In genomic region chr12:52893656-52894405, GRCm38 (mm10) we compare ENCODE assay signal across 14 mouse cellular contexts.
A peak's percentile ranks its signal among the peaks of the same experiment; 100 is the strongest.
DNase-seq lines count a peak whose midpoint lies in the region; ATAC-seq and TF ChIP-seq lines count a peak whose summit lies in the region.
"Had no signal": no experiment of that assay in that cellular context is flagged by ENCODE, and none has a peak within 500 bp of the region (broad histone marks: within the 10 kb centered on the region; RNA-seq: fewer than 3 reads in every experiment).

No protein-coding gene starts in this region.

- H3K27ac ChIP-seq in kidney, postnatal 0 days, result no peak overlapping the region
- no peak overlapping the region for H3K27ac ChIP-seq in CH12.LX (ENCODE audit: insufficient read depth, low read depth)
- H3K27ac ChIP-seq: hindbrain, postnatal 0 days; stomach, embryonic 15.5 days had no signal

- no peaks in the 10 kb centered on the region for H3K27me3 ChIP-seq in kidney, postnatal 0 days (ENCODE audit: insufficient read depth, low read length)
- H3K27me3 ChIP-seq in CH12.LX (replicated peaks), result no peaks in the 10 kb centered on the region
- H3K27me3 ChIP-seq: stomach, embryonic 15.5 days had no signal

- no peak for TF ChIP-seq CTCF in kidney, postnatal 0 days (IDR thresholded peaks at IDR 0.05; ENCODE audit: low read depth)
- TF ChIP-seq CTCF in CH12.LX (conservative IDR thresholded peaks at IDR 0.05 in 1 of 2, IDR thresholded peaks at IDR 0.05 in 1 of 2; ENCODE audit: low read depth in 2 of 2, low read length in 2 of 2), result no peak

- H3K79me2 ChIP-seq in CH12.LX (replicated peaks; ENCODE audit: control insufficient read depth, extremely low read depth, insufficient read depth, poor library complexity, severe bottlenecking), result no peaks in the 10 kb centered on the region

- no peak for TF ChIP-seq POLR2A in CH12.LX (IDR thresholded peaks at IDR 0.05; ENCODE audit: low read depth, low read length)

- no peaks in the 10 kb centered on the region for H3K36me3 ChIP-seq in kidney, postnatal 0 days (ENCODE audit: insufficient read depth, low read length)
- H3K36me3 ChIP-seq in CH12.LX (replicated peaks in 1 of 2; ENCODE audit: control insufficient read depth in 1 of 2, insufficient read depth in 1 of 2, low read length in 1 of 2), result no peaks in the 10 kb centered on the region
- H3K36me3 ChIP-seq: stomach, embryonic 15.5 days had no signal

- ATAC-seq in kidney, postnatal 0 days (replicated peaks; ENCODE audit: low FRiP score, low read depth), result no peak
- ATAC-seq: forebrain, embryonic 16.5 days; hindbrain, postnatal 0 days; liver, postnatal 0 days had no signal

- no peak overlapping the region for H3K9ac ChIP-seq in kidney, postnatal 0 days (ENCODE audit: low read depth, low read length)
- H3K9ac ChIP-seq in CH12.LX (ENCODE audit: insufficient read depth, low read depth), result no peak overlapping the region
- H3K9ac ChIP-seq: liver, postnatal 0 days; stomach, embryonic 15.5 days had no signal

- H3K4me1 ChIP-seq in kidney, postnatal 0 days (replicated peaks; ENCODE audit: insufficient read depth, low read length), result no peaks in the 10 kb centered on the region
- H3K4me1 ChIP-seq in CH12.LX (ENCODE audit: control insufficient read depth in 1 of 2, insufficient read depth in 2 of 2), result peaks cover 0 to 16% of the 10 kb centered on the region in 2 experiments; a peak in 2 of 4 replicates
- H3K4me1 ChIP-seq: stomach, embryonic 15.5 days had no signal

- no peak for TF ChIP-seq RAD21 in CH12.LX (IDR thresholded peaks at IDR 0.05; ENCODE audit: low read depth, low read length)

- DNase-seq in kidney, postnatal 0 days (ENCODE audit: low spot score), result peak; percentile 22
- DNase-seq in kidney, postnatal 14 days, result no peak
- peak; percentile 6 for DNase-seq in 3T3-L1 (ENCODE audit: low read depth, low spot score)
- DNase-seq in CH12.LX (ENCODE audit: extremely low read depth), result peak; percentile 14
- peak; percentile 63 to 69 for DNase-seq in heart, postnatal 10 days
- DNase-seq in cerebellum, postnatal 14 days, result no peak
- no peak for DNase-seq in testis, postnatal 10 days (ENCODE audit: low spot score)
- DNase-seq: cerebellum, adult 8-10 months; gastrocnemius, postnatal 14 days; liver, postnatal 0 days; right cerebral cortex, postnatal 4 days had no signal

- WGBS in kidney, postnatal 0 days, result 61% methylated on average over 11 of the region's 11 CpGs

- H3K4me2 ChIP-seq in kidney, postnatal 0 days (ENCODE audit: low read length), result no peak overlapping the region
- no peak overlapping the region for H3K4me2 ChIP-seq in CH12.LX (ENCODE audit: insufficient read depth, low read depth, poor library complexity, severe bottlenecking)
- H3K4me2 ChIP-seq: stomach, embryonic 15.5 days had no signal

- no peak for TF ChIP-seq EP300 in CH12.LX (IDR thresholded peaks at IDR 0.05; ENCODE audit: low read length)

- H3K4me3 ChIP-seq in kidney, postnatal 0 days (replicated peaks; ENCODE audit: low read depth, low read length), result no peak overlapping the region
- H3K4me3 ChIP-seq in CH12.LX (replicated peaks in 1 of 3; ENCODE audit: low read depth in 2 of 3, low read length in 2 of 3, poor library complexity in 1 of 3), result no peak overlapping the region
- H3K4me3 ChIP-seq: stomach, embryonic 15.5 days had no signal

- H3K9me3 ChIP-seq in kidney, postnatal 0 days (replicated peaks; ENCODE audit: low read length), result no peaks in the 10 kb centered on the region
- no peaks in the 10 kb centered on the region for H3K9me3 ChIP-seq in CH12.LX (replicated peaks; ENCODE audit: low read length)
- H3K9me3 ChIP-seq: stomach, embryonic 15.5 days had no signal

- in situ Hi-C loops in CH12.LX (cut with MboI; ENCODE audit: low pct_ligation_motif_present, low pct_unique_long_range_greater_than_20kb, low sequenced_read_pairs), result no loop called here

- intact Hi-C loops in heart, postnatal 10 days (cut with DNase I), result loop anchor here (2.0 to 10.0 kb wide), 5 partner anchors 42 to 609 kb away; no protein-coding TSS in a partner anchor

- dilution Hi-C loops in CH12.LX (cut with MboI; ENCODE audit: extremely low pct_ligation_motif_present, extremely low pct_unique_long_range_greater_than_20kb, low sequenced_read_pairs), result no loop called here

TF ChIP-seq in CH12.LX, 34 proteins besides CTCF, POLR2A, EP300 and RAD21:
- no peak for TF ChIP-seq PAX5 (IDR thresholded peaks at IDR 0.05; ENCODE audit: low read length)
- TF ChIP-seq ETS1 (conservative IDR thresholded peaks at IDR 0.05; ENCODE audit: low read depth, low read length), result no peak
- no peak for TF ChIP-seq POLR2AphosphoS2 (IDR thresholded peaks at IDR 0.05; ENCODE audit: low read depth, low read length)
- no peak for TF ChIP-seq CHD2 (IDR thresholded peaks at IDR 0.05; ENCODE audit: low read length)
- TF ChIP-seq ZMIZ1 (IDR thresholded peaks at IDR 0.05; ENCODE audit: low read depth, low read length), result no peak
- TF ChIP-seq KAT2A (IDR thresholded peaks at IDR 0.05; ENCODE audit: insufficient replicate concordance, low read length), result no peak
- no peak for TF ChIP-seq GABPA (IDR thresholded peaks at IDR 0.05; ENCODE audit: insufficient replicate concordance, low read depth, low read length)
- no peak for TF ChIP-seq MAX (IDR thresholded peaks at IDR 0.05; ENCODE audit: low read length)
- no peak for TF ChIP-seq JUND (conservative IDR thresholded peaks at IDR 0.05; ENCODE audit: low read depth, low read length)
- no peak for TF ChIP-seq ZNF384 (IDR thresholded peaks at IDR 0.05; ENCODE audit: low read depth, low read length)
- no peak for TF ChIP-seq MAZ (IDR thresholded peaks at IDR 0.05; ENCODE audit: low read depth, low read length)
- TF ChIP-seq IRF4 (IDR thresholded peaks at IDR 0.05; ENCODE audit: low read depth, low read length), result no peak
- TF ChIP-seq RCOR1 (conservative IDR thresholded peaks at IDR 0.05; ENCODE audit: low read depth, low read length), result no peak
- no peak for TF ChIP-seq TCF12 (IDR thresholded peaks at IDR 0.05; ENCODE audit: low read depth, low read length)
- TF ChIP-seq ZC3H11A (IDR thresholded peaks at IDR 0.05; ENCODE audit: low read depth, low read length), result no peak
- TF ChIP-seq ZKSCAN1 (IDR thresholded peaks at IDR 0.05; ENCODE audit: borderline replicate concordance, low read depth, low read length), result no peak
- no peak for TF ChIP-seq HCFC1 (IDR thresholded peaks at IDR 0.05; ENCODE audit: low read depth, low read length)
- no peak for TF ChIP-seq USF1 (IDR thresholded peaks at IDR 0.05; ENCODE audit: low read depth, low read length)

Comparison
In these comparisons a context has a peak if more than half of its experiments do, and no peak if none do; other contexts are left out.
1. DNase-seq: peak in kidney, postnatal 0 days (single experiment), 3T3-L1 (single experiment), CH12.LX (single experiment) and heart, postnatal 10 days (2 of 2); none in kidney, postnatal 14 days (single experiment), cerebellum, postnatal 14 days (0 of 2) and testis, postnatal 10 days (single experiment).